Mouse (Mus musculus): ENCODE data around the gene Isy1. TPM values are rescaled to one million over a fixed set of nuclear protein-coding genes. Genes with fewer than 3 reads are reported as not detected.

Isy1 gene
- polyA plus RNA-seq, 1 experiment from 2014 or later, result 19.8 TPM

GRCm38 (mm10) chr6:87845031-87845695 is 6.6 kb upstream of the Isy1 start:
- no peak overlapping the region for H3K27ac ChIP-seq (ENCODE audit: low read depth)
- DNase-seq (no peak), ATAC-seq (no peak)
- WGBS (ENCODE audit: insufficient replicate concordance), result 91% methylated on average over 13 of the region's 13 CpGs
- no peak overlapping the region for H3K9ac ChIP-seq (replicated peaks)
- H3K9me3 ChIP-seq (ENCODE audit: low read length), result no peaks in the 10 kb centered on the region
- H3K4me3 ChIP-seq (ENCODE audit: low read depth, low read length), result no peak overlapping the region
- H3K27me3 ChIP-seq (ENCODE audit: insufficient read depth, low read length), result no peaks in the 10 kb centered on the region
- peaks cover 21% of the 10 kb centered on the region for H3K4me1 ChIP-seq (ENCODE audit: insufficient read depth)
- TF ChIP-seq EP300 (IDR thresholded peaks at IDR 0.05; ENCODE audit: low read depth) (no peak), CTCF (IDR thresholded peaks at IDR 0.05; ENCODE audit: low read depth) (no peak)
- H3K4me2 ChIP-seq (ENCODE audit: low read depth, low read length), result no peak overlapping the region
- H3K36me3 ChIP-seq (replicated peaks; ENCODE audit: insufficient read depth, low read length), result peaks cover 68% of the 10 kb centered on the region

GRCm38 (mm10) chr6:87842254-87842653 is 3.7 kb upstream of the Isy1 start:
- Histone ChIP-seq H3K4me2 (ENCODE audit: low read depth, low read length) (no peak overlapping the region), H3K4me1 (ENCODE audit: insufficient read depth) (peaks cover 16% of the 10 kb centered on the region), H3K36me3 (replicated peaks; ENCODE audit: insufficient read depth, low read length) (peaks cover 54% of the 10 kb centered on the region), H3K27ac (ENCODE audit: low read depth) (no peak overlapping the region), H3K9ac (replicated peaks) (no peak overlapping the region), H3K4me3 (ENCODE audit: low read depth, low read length) (no peak overlapping the region), H3K27me3 (ENCODE audit: insufficient read depth, low read length) (no peaks in the 10 kb centered on the region), H3K9me3 (ENCODE audit: low read length) (no peaks in the 10 kb centered on the region)
- DNase-seq (no peak), ATAC-seq (no peak)
- TF ChIP-seq CTCF (IDR thresholded peaks at IDR 0.05; ENCODE audit: low read depth) (peak; percentile 52), EP300 (IDR thresholded peaks at IDR 0.05; ENCODE audit: low read depth) (no peak)
- 18% methylated on average over 1 of the region's 1 CpGs for WGBS (ENCODE audit: insufficient replicate concordance)

GRCm38 (mm10) chr6:87841635-87842034 is 3.0 kb upstream of the Isy1 start:
- no peak for DNase-seq
- Histone ChIP-seq H3K4me1 (ENCODE audit: insufficient read depth) (peaks cover 13% of the 10 kb centered on the region), H3K36me3 (replicated peaks; ENCODE audit: insufficient read depth, low read length) (peaks cover 49% of the 10 kb centered on the region), H3K9ac (replicated peaks) (no peak overlapping the region), H3K4me2 (ENCODE audit: low read depth, low read length) (no peak overlapping the region), H3K9me3 (ENCODE audit: low read length) (no peaks in the 10 kb centered on the region), H3K27me3 (ENCODE audit: insufficient read depth, low read length) (no peaks in the 10 kb centered on the region), H3K4me3 (ENCODE audit: low read depth, low read length) (no peak overlapping the region), H3K27ac (ENCODE audit: low read depth) (no peak overlapping the region)
- 77% methylated on average over 8 of the region's 8 CpGs for WGBS (ENCODE audit: insufficient replicate concordance)
- TF ChIP-seq CTCF (IDR thresholded peaks at IDR 0.05; ENCODE audit: low read depth), result 0 out of 2 replicates have a peak, but pooled peaks have one; percentile 8
- TF ChIP-seq EP300 (IDR thresholded peaks at IDR 0.05; ENCODE audit: low read depth), result no peak
- ATAC-seq, result no peak

GRCm38 (mm10) chr6:87839797-87840341 is 1.3 kb upstream of the Isy1 start:
- H3K36me3 ChIP-seq (replicated peaks; ENCODE audit: insufficient read depth, low read length), result peaks cover 38% of the 10 kb centered on the region
- WGBS (ENCODE audit: insufficient replicate concordance), result 58% methylated on average over 11 of the region's 11 CpGs
- no peak for ATAC-seq

GRCm38 (mm10) chr6:87835695-87836094 is 2.9 kb downstream of the Isy1 start, which contains the start of gene Gm45140:
Gene Gm45140 (minus strand): TSS chr6:87835795.
- ATAC-seq, result no peak
- H3K9me3 ChIP-seq (ENCODE audit: low read length), result no peaks in the 10 kb centered on the region
- no peak within 1 kb of the TSS for H3K4me2 ChIP-seq (ENCODE audit: low read depth, low read length)
- no peaks in the 10 kb centered on the region for H3K27me3 ChIP-seq (ENCODE audit: insufficient read depth, low read length)
- no peak within 1 kb of the TSS for H3K9ac ChIP-seq (replicated peaks)
- no peak within 1 kb of the TSS for H3K4me3 ChIP-seq (ENCODE audit: low read depth, low read length)
- WGBS (ENCODE audit: insufficient replicate concordance), result 91% methylated on average over 7 of the region's 7 CpGs
- peaks cover 13% of the 10 kb centered on the region for H3K36me3 ChIP-seq (replicated peaks; ENCODE audit: insufficient read depth, low read length)
- TF ChIP-seq CTCF (IDR thresholded peaks at IDR 0.05; ENCODE audit: low read depth) (no peak), EP300 (IDR thresholded peaks at IDR 0.05; ENCODE audit: low read depth) (no peak)
- peaks cover 12% of the 10 kb centered on the region for H3K4me1 ChIP-seq (ENCODE audit: insufficient read depth)
- no peak for DNase-seq
- no peak within 1 kb of the TSS for H3K27ac ChIP-seq (ENCODE audit: low read depth)

More at GRCm38 (mm10) chr6:87839797-87840341, 1.3 kb upstream of the Isy1 start:
- Histone ChIP-seq H3K27ac (ENCODE audit: low read depth) (peak overlapping the region; percentile 93), H3K4me1 (ENCODE audit: insufficient read depth) (peaks cover 12% of the 10 kb centered on the region), H3K9me3 (ENCODE audit: low read length) (no peaks in the 10 kb centered on the region), H3K4me3 (ENCODE audit: low read depth, low read length) (peak overlapping the region; percentile 80; the same call in 1 of the 2 replicates), H3K27me3 (ENCODE audit: insufficient read depth, low read length) (no peaks in the 10 kb centered on the region), H3K4me2 (ENCODE audit: low read depth, low read length) (peak overlapping the region; percentile 86), H3K9ac (replicated peaks) (peak overlapping the region; percentile 81; the same call in 1 of the 2 replicates)
- TF ChIP-seq EP300 (IDR thresholded peaks at IDR 0.05; ENCODE audit: low read depth) (no peak), CTCF (IDR thresholded peaks at IDR 0.05; ENCODE audit: low read depth) (no peak)
- no peak for DNase-seq

- Histone ChIP-seq H3K36me3 (replicated peaks; ENCODE audit: insufficient read depth, low read length) (peaks cover 73% of the 10 kb centered on the region), H3K27me3 (ENCODE audit: insufficient read depth, low read length) (no peaks in the 10 kb centered on the region)
Measured at GRCm38 (mm10) chr6:87820366-87820765, 18.2 kb downstream of the Isy1 start.

More at GRCm38 (mm10) chr6:87820366-87820765, 18.2 kb downstream of the Isy1 start:
- no peak for ATAC-seq
- 94% methylated on average over 2 of the region's 2 CpGs for WGBS (ENCODE audit: insufficient replicate concordance)
- Histone ChIP-seq H3K9ac (replicated peaks) (no peak overlapping the region), H3K27ac (ENCODE audit: low read depth) (no peak overlapping the region), H3K4me3 (ENCODE audit: low read depth, low read length) (no peak overlapping the region), H3K4me2 (ENCODE audit: low read depth, low read length) (no peak overlapping the region), H3K9me3 (ENCODE audit: low read length) (no peaks in the 10 kb centered on the region), H3K4me1 (ENCODE audit: insufficient read depth) (no peaks in the 10 kb centered on the region)
- no peak for DNase-seq
- TF ChIP-seq CTCF (IDR thresholded peaks at IDR 0.05; ENCODE audit: low read depth) (no peak), EP300 (IDR thresholded peaks at IDR 0.05; ENCODE audit: low read depth) (no peak)

Data from liver, postnatal 0 days (tissue).